Mouse (Mus musculus) heart, postnatal 0 days (tissue): ENCODE measurements around the gene Olfr702. TPM values are rescaled to one million over a fixed set of nuclear protein-coding genes. Genes with fewer than 3 reads are reported as not detected.

Source experiments
- ATAC-seq: fragments of 200-750 bp; cut with Nextera tagmentation; 2 replicates; pipeline ENCODE4 v1.8.0; 2017; ENCODE audit warnings: low read depth, moderate number of reproducible peaks, moderate library complexity; ENCODE audit not compliant: insufficient read depth
- DNase-seq: peaks from one replicate; pipeline ENCODE4 v3.0.0-alpha.2; 2016; ENCODE audit warnings: low spot score
- H3K27ac ChIP-seq: fragments of 300-500 bp; sonication (generic); 2 replicates; pipeline ENCODE4 v1.5.1; 2014; ENCODE audit warnings: low read depth, mild to moderate bottlenecking
- H3K27me3 ChIP-seq: fragments of 300-500 bp; sonication (generic); 2 replicates; pipeline ENCODE4 v1.6.1; 2014; ENCODE audit warnings: low read length, mixed read lengths; ENCODE audit not compliant: control insufficient read depth, insufficient read depth
- H3K36me3 ChIP-seq: fragments of 300-500 bp; sonication (generic); replicated peaks from 2 replicates; pipeline ENCODE4 v1.6.1; 2014; ENCODE audit warnings: low read length, mixed read lengths; ENCODE audit not compliant: control insufficient read depth, insufficient read depth
- H3K4me1 ChIP-seq: fragments of 300-500 bp; sonication (generic); 2 replicates; pipeline ENCODE4 v1.6.1; 2014; ENCODE audit warnings: antibody characterized with exemption; ENCODE audit not compliant: control insufficient read depth, insufficient read depth
- H3K4me2 ChIP-seq: fragments of 300-500 bp; sonication (generic); 2 replicates; pipeline ENCODE4 v1.6.1; 2014; ENCODE audit warnings: low read depth, mild to moderate bottlenecking, low read length, moderate library complexity
- H3K4me3 ChIP-seq: fragments of 300-500 bp; sonication (generic); 2 replicates; pipeline ENCODE4 v1.5.1; 2014; ENCODE audit warnings: low read depth, low read length
- H3K9ac ChIP-seq: fragments of 300-500 bp; sonication (generic); replicated peaks from 2 replicates; pipeline ENCODE4 v1.6.1; 2014; ENCODE audit warnings: low read depth, low read length, mixed read lengths
- H3K9me3 ChIP-seq: fragments of 300-500 bp; sonication (generic); replicated peaks from 2 replicates; pipeline ENCODE4 v1.6.1; 2016; ENCODE audit warnings: low read length; ENCODE audit not compliant: control insufficient read depth
- CTCF ChIP-seq: IDR thresholded peaks from 2 replicates; pipeline ENCODE4 v1.5.1; 2016; ENCODE audit warnings: antibody characterized with exemption, control low read depth, low read depth
- EP300 ChIP-seq: IDR thresholded peaks from 2 replicates; pipeline ENCODE4 v1.6.1; 2016; ENCODE audit warnings: antibody characterized with exemption, low read depth
- WGBS: fragments of 180-500 bp; shearing (Covaris S2); extraction: QIAGEN DNeasy Blood & Tissue Kit; methylation state at CpG from one replicate; pipeline ENCODE4 v1.1.7; 2014; 5-methylcytosine and 5-hydroxymethylcytosine counted together
- polyA plus RNA-seq: library from polyadenylated mRNA; unstranded; fragments of >200 nt; fragmentation: Nextera tagmentation; extraction: Ambion mirVana; gene quantifications from 2 replicates; pipeline ENCODE4 v1.2.1, GENCODE M21; 2015
- total RNA-seq: library from RNA; depleted of rRNA; stranded (reverse); fragments of >200 nt; gene quantifications from 2 replicates; pipeline ENCODE4 v1.2.3, GENCODE M21; 2014; ENCODE audit warnings: low replicate concordance; rRNA removed

The Olfr702 gene
- total and polyA plus RNA-seq, 2 experiments from 2014 or later, result not detected

- Histone ChIP-seq H3K9ac (no peak within 1 kb of the TSS), H3K36me3 (no peaks in the 10 kb centered on the region), H3K4me3 (no peak within 1 kb of the TSS), H3K27ac (no peak within 1 kb of the TSS), H3K9me3 (no peaks in the 10 kb centered on the region), H3K4me1 (no peaks in the 10 kb centered on the region), H3K4me2 (no peak within 1 kb of the TSS), H3K27me3 (no peaks in the 10 kb centered on the region)
- DNase-seq (no peak), ATAC-seq (no peak)
- WGBS, result 52% methylated on average over 2 of the region's 2 CpGs
- TF ChIP-seq CTCF (no peak), EP300 (no peak)
These were observed 19.9 kb downstream of the Olfr702 start, which contains the start of gene Olfr701 for GRCm38 (mm10) chr7:106813829-106814228. Olfr701 (plus strand) TSS chr7:106814129.

GRCm38 (mm10) chr7:106808734-106809133 is 25.0 kb downstream of the Olfr702 start, which contains the start of gene Olfr700:
Olfr700 (minus strand) TSS chr7:106808834.
- no peak for DNase-seq
- ATAC-seq, result no peak
- Histone ChIP-seq H3K9me3 (no peaks in the 10 kb centered on the region), H3K27me3 (no peaks in the 10 kb centered on the region), H3K4me2 (no peak within 1 kb of the TSS), H3K9ac (no peak within 1 kb of the TSS), H3K4me1 (no peaks in the 10 kb centered on the region), H3K4me3 (no peak within 1 kb of the TSS), H3K27ac (no peak within 1 kb of the TSS), H3K36me3 (no peaks in the 10 kb centered on the region)
- 77% methylated on average over 1 of the region's 1 CpGs for WGBS
- TF ChIP-seq CTCF (no peak), EP300 (no peak)

GRCm38 (mm10) chr7:106793098-106793497 is 40.6 kb downstream of the Olfr702 start, which contains the start of gene Olfr699:
Olfr699 (minus strand) TSS chr7:106793198.
- Histone ChIP-seq H3K4me3 (no peak within 1 kb of the TSS), H3K27ac (no peak within 1 kb of the TSS), H3K9me3 (no peaks in the 10 kb centered on the region; the same call in 1 of the 2 replicates), H3K36me3 (no peaks in the 10 kb centered on the region), H3K4me2 (no peak within 1 kb of the TSS), H3K9ac (no peak within 1 kb of the TSS), H3K4me1 (no peaks in the 10 kb centered on the region), H3K27me3 (no peaks in the 10 kb centered on the region)
- WGBS, result 64% methylated on average over 1 of the region's 1 CpGs
- no peak for TF ChIP-seq CTCF
- TF ChIP-seq EP300, result no peak
- DNase-seq, result no peak
- ATAC-seq, result no peak

GRCm38 (mm10) chr7:106788330-106788729 is 45.4 kb downstream of the Olfr702 start:
- H3K36me3 ChIP-seq, result no peaks in the 10 kb centered on the region
- ATAC-seq, result no peak
- H3K4me3 ChIP-seq, result no peak overlapping the region
- no peaks in the 10 kb centered on the region; the same call in 1 of the 2 replicates for H3K9me3 ChIP-seq
- no peaks in the 10 kb centered on the region for H3K4me1 ChIP-seq
- H3K4me2 ChIP-seq, result no peak overlapping the region
- TF ChIP-seq CTCF (no peak), EP300 (no peak)
- no peak overlapping the region for H3K9ac ChIP-seq
- H3K27ac ChIP-seq, result no peak overlapping the region
- no peaks in the 10 kb centered on the region for H3K27me3 ChIP-seq
- DNase-seq, result no peak

Other genes starting within 250 kb of the Olfr702 start
- not detected in 2 replicates for gene Olfr693, start 153.3 kb downstream of the Olfr702 start, total RNA-seq
- not detected in 2 replicates for gene Olfr693, start 153.3 kb downstream of the Olfr702 start, polyA plus RNA-seq
- gene Olfr694, start 142.1 kb downstream of the Olfr702 start, total RNA-seq, result not detected in 2 replicates
- not detected in 2 replicates for gene Olfr694, start 142.1 kb downstream of the Olfr702 start, polyA plus RNA-seq
- gene Olfr695, start 117.5 kb downstream of the Olfr702 start, total RNA-seq, result not detected in 2 replicates
- gene Olfr695, start 117.5 kb downstream of the Olfr702 start, polyA plus RNA-seq, result not detected in 2 replicates
- gene Olfr697, start 91.5 kb downstream of the Olfr702 start, total RNA-seq, result not detected in 2 replicates
- not detected in 2 replicates for gene Olfr697, start 91.5 kb downstream of the Olfr702 start, polyA plus RNA-seq
- not detected in 2 replicates for gene Olfr698, start 78.5 kb downstream of the Olfr702 start, total RNA-seq
- gene Olfr698, start 78.5 kb downstream of the Olfr702 start, polyA plus RNA-seq, result not detected in 2 replicates
- not detected in 2 replicates for gene Olfr699, start 40.7 kb downstream of the Olfr702 start, total RNA-seq
- gene Olfr699, start 40.7 kb downstream of the Olfr702 start, polyA plus RNA-seq, result not detected in 2 replicates
- not detected in 2 replicates for gene Olfr700, start 25.1 kb downstream of the Olfr702 start, total RNA-seq
- not detected in 2 replicates for gene Olfr700, start 25.1 kb downstream of the Olfr702 start, polyA plus RNA-seq
- not detected in 2 replicates for gene Olfr701, start 19.8 kb downstream of the Olfr702 start, total RNA-seq
- gene Olfr701, start 19.8 kb downstream of the Olfr702 start, polyA plus RNA-seq, result not detected in 2 replicates
- gene Olfr703, start 9.5 kb upstream of the Olfr702 start, total RNA-seq, result not detected in 2 replicates
- not detected in 2 replicates for gene Olfr703, start 9.5 kb upstream of the Olfr702 start, polyA plus RNA-seq
- not detected in 2 replicates for gene Olfr704, start 29.3 kb upstream of the Olfr702 start, total RNA-seq
- not detected in 2 replicates for gene Olfr704, start 29.3 kb upstream of the Olfr702 start, polyA plus RNA-seq
- gene Olfr705, start 43.0 kb upstream of the Olfr702 start, total RNA-seq, result not detected in 2 replicates
- gene Olfr705, start 43.0 kb upstream of the Olfr702 start, polyA plus RNA-seq, result not detected in 2 replicates
- gene Olfr706, start 54.3 kb upstream of the Olfr702 start, total RNA-seq, result not detected in 2 replicates
- gene Olfr706, start 54.3 kb upstream of the Olfr702 start, polyA plus RNA-seq, result not detected in 2 replicates
- gene Olfr707, start 67.3 kb upstream of the Olfr702 start, total RNA-seq, result not detected in 2 replicates
- not detected in 2 replicates for gene Olfr707, start 67.3 kb upstream of the Olfr702 start, polyA plus RNA-seq
- gene Olfr1532-ps1, start 74.1 kb upstream of the Olfr702 start, total RNA-seq, result not detected in 2 replicates
- gene Olfr1532-ps1, start 74.1 kb upstream of the Olfr702 start, polyA plus RNA-seq, result not detected in 2 replicates
- not detected in 2 replicates for gene Olfr709-ps1, start 98.3 kb upstream of the Olfr702 start, total RNA-seq
- not detected in 2 replicates for gene Olfr709-ps1, start 98.3 kb upstream of the Olfr702 start, polyA plus RNA-seq
- gene Olfr710, start 114.4 kb upstream of the Olfr702 start, total RNA-seq, result not detected in 2 replicates
- gene Olfr710, start 114.4 kb upstream of the Olfr702 start, polyA plus RNA-seq, result not detected in 2 replicates
- not detected in 2 replicates for gene Olfr6, start 130.0 kb upstream of the Olfr702 start, total RNA-seq
- not detected in 2 replicates for gene Olfr6, start 130.0 kb upstream of the Olfr702 start, polyA plus RNA-seq
- not detected in 2 replicates for gene Olfr711, start 141.6 kb upstream of the Olfr702 start, total RNA-seq
- not detected in 2 replicates for gene Olfr711, start 141.6 kb upstream of the Olfr702 start, polyA plus RNA-seq
- gene Olfr2, start 172.2 kb upstream of the Olfr702 start, total RNA-seq, result not detected in 2 replicates
- gene Olfr2, start 172.2 kb upstream of the Olfr702 start, polyA plus RNA-seq, result not detected in 2 replicates
- gene Olfr713, start 197.3 kb upstream of the Olfr702 start, total RNA-seq, result not detected in 2 replicates
- not detected in 2 replicates for gene Olfr713, start 197.3 kb upstream of the Olfr702 start, polyA plus RNA-seq
- not detected in 2 replicates for gene Olfr714, start 237.1 kb upstream of the Olfr702 start, total RNA-seq
- not detected in 2 replicates for gene Olfr714, start 237.1 kb upstream of the Olfr702 start, polyA plus RNA-seq